Mouse (Mus musculus) spleen, adult 2 months (tissue): ENCODE measurements around the gene Kmt2d.

Experiments used
- CTCF ChIP-seq: fragments of 200-500 bp; IDR thresholded peaks from 2 replicates; pipeline ENCODE4 v1.5.1; 2011; ENCODE audit warnings: mild to moderate bottlenecking, inconsistent platforms; ENCODE audit not compliant: insufficient read depth, insufficient read length, insufficient replicate concordance; ENCODE audit errors: extremely low read depth
- POLR2A ChIP-seq: fragments of 200-500 bp; IDR thresholded peaks from 2 replicates; pipeline ENCODE4 v1.6.1; 2011; ENCODE audit warnings: low read depth, low read length, inconsistent platforms

- TF ChIP-seq CTCF (no peak), POLR2A (no peak)
Observed at GRCm38 (mm10) chr15:98788972-98789660, 81.9 kb downstream of the Kmt2d start.
